8 mouse cellular contexts compared by ENCODE assay signal in genomic region chr4:107802450-107803331, GRCm38 (mm10). TPM values are rescaled to one million over a fixed set of nuclear protein-coding genes. Genes with fewer than 3 reads are reported as not detected.
DNase-seq lines count a peak whose midpoint lies in the region; ATAC-seq and TF ChIP-seq lines count a peak whose summit lies in the region.

No protein-coding gene starts in this region.

- no peak for DNase-seq in layer of hippocampus, adult 2 months (ENCODE audit: low spot score in 2 of 2)
- DNase-seq in layer of hippocampus, adult 9-11 months: no peak
- DNase-seq in ES-E14 (ENCODE audit: low read depth, low spot score): no peak
- DNase-seq in cerebellum, postnatal 36 days: peak; percentile 44 to 47
- DNase-seq in heart, postnatal 10 days: peak; percentile 20 to 23
- DNase-seq in liver, embryonic 13.5 days: peak; percentile 30
- peak; percentile 57 for DNase-seq in retina, embryonic 14.5 days (ENCODE audit: low spot score)

- H3K4me3 ChIP-seq in layer of hippocampus, adult 2 months: peak overlapping the region; percentile 88
- H3K4me3 ChIP-seq in ES-E14 (ENCODE audit: insufficient read depth in 1 of 2, low read depth in 1 of 2, low read length in 2 of 2, poor library complexity in 1 of 2, severe bottlenecking in 1 of 2): peak overlapping the region; percentile 79 to 84
- peak overlapping the region; percentile 84 for H3K4me3 ChIP-seq in liver, embryonic 13.5 days (replicated peaks)

- H3K27me3 ChIP-seq in liver, embryonic 13.5 days: peaks cover 14% of the 10 kb centered on the region

- peaks cover 0 to 16% of the 10 kb centered on the region in 2 experiments; a peak in 1 of 4 replicates for H3K4me1 ChIP-seq in ES-E14 (ENCODE audit: control insufficient read depth in 2 of 2, insufficient read depth in 2 of 2, low read length in 2 of 2, poor library complexity in 1 of 2)
- peaks cover 56% of the 10 kb centered on the region for H3K4me1 ChIP-seq in liver, embryonic 13.5 days (replicated peaks)

- H3K4me2 ChIP-seq in liver, embryonic 13.5 days: peak overlapping the region; percentile 97

- H3K9ac ChIP-seq in ES-E14 (ENCODE audit: insufficient read depth, low read depth, low read length, poor library complexity, severe bottlenecking): peak overlapping the region; percentile 44
- peak overlapping the region; percentile 91 for H3K9ac ChIP-seq in liver, embryonic 13.5 days

- in situ Hi-C loops in ES-E14 (cut with MboI; ENCODE audit: low sequenced_read_pairs in 2 of 2, unreplicated experiment in 2 of 2): no loop called here

- TF ChIP-seq CTCF in layer of hippocampus, adult 2 months (conservative IDR thresholded peaks at IDR 0.05): peak; percentile 22; the same call in 1 of the 2 replicates

- H3K9me3 ChIP-seq in ES-E14 (ENCODE audit: control insufficient read depth, insufficient read depth, low read depth, low read length): no peaks in the 10 kb centered on the region
- no peaks in the 10 kb centered on the region for H3K9me3 ChIP-seq in liver, embryonic 13.5 days (replicated peaks)

- intact Hi-C loops in heart, postnatal 10 days (cut with DNase I): loop anchor here (5.0 kb wide), 1 partner anchor 65 kb away; no protein-coding TSS in a partner anchor

- WGBS in liver, embryonic 13.5 days (ENCODE audit: insufficient replicate concordance): under 1% methylated on average over 65 of the region's 65 CpGs

- no peak for ATAC-seq in liver, embryonic 13.5 days (ENCODE audit: low read depth)
- no peak for ATAC-seq in monocyte, adult 5-6 weeks (replicated peaks; ENCODE audit: insufficient number of reproducible peaks, low FRiP score, low TSS enrichment, poor library complexity, severe bottlenecking)

- no peaks in the 10 kb centered on the region for H3K36me3 ChIP-seq in ES-E14 (ENCODE audit: control insufficient read depth, insufficient read depth, low read length, poor library complexity, severe bottlenecking)
- 0 out of 2 replicates have a peak, but pooled peaks cover 9% of the 10 kb centered on the region for H3K36me3 ChIP-seq in liver, embryonic 13.5 days

- H3K27ac ChIP-seq in layer of hippocampus, adult 2 months: peak overlapping the region; percentile 94
- H3K27ac ChIP-seq in ES-E14 (ENCODE audit: insufficient read depth, low read depth, low read length, poor library complexity, severe bottlenecking): no peak overlapping the region
- H3K27ac ChIP-seq in liver, embryonic 13.5 days: peak overlapping the region; percentile 95

TF ChIP-seq in ES-E14, 5 proteins besides CTCF, POLR2A, EP300 and RAD21:
- TF ChIP-seq HCFC1 (IDR thresholded peaks at IDR 0.05; ENCODE audit: borderline replicate concordance, insufficient read depth, low read length) (no peak), MAFK (IDR thresholded peaks at IDR 0.05; ENCODE audit: insufficient read depth, low read depth, low read length) (no peak), ZNF384 (IDR thresholded peaks at IDR 0.05; ENCODE audit: low read depth, low read length) (no peak), ZC3H11A (IDR thresholded peaks at IDR 0.05; ENCODE audit: borderline replicate concordance, low read depth, low read length) (no peak)

RNA-seq across cellular contexts. Expression of gene Lrp8, which starts 0.6 kb away (rescaled TPM):
- 10 to 100 TPM; 84.3 to 98.5 TPM for total RNA-seq in layer of hippocampus, adult 2 months (2021)
- total RNA-seq in ES-E14 (2012; rRNA removed): 8.3 and 13.5 TPM in 2 replicates
- total RNA-seq in heart, postnatal 10 days (2021): 1 to 10 TPM in 1 of 2 experiments, under 1 TPM in 1; 0.67 to 1.1 TPM
- 3.5 TPM in 2 replicates for polyA plus RNA-seq in liver, embryonic 13.5 days (2015; fragmentation: Nextera tagmentation; extraction: Ambion mirVana)
- 0.68 to 3.7 TPM (median 1.2 TPM) in 3 replicates for total RNA-seq in monocyte, adult 5-6 weeks (2017)

Comparison
In these comparisons a context has a peak if more than half of its experiments do, and no peak if none do; other contexts are left out.
1. DNase-seq: peak in cerebellum, postnatal 36 days (2 of 2), heart, postnatal 10 days (2 of 2), liver, embryonic 13.5 days (single experiment) and retina, embryonic 14.5 days (single experiment); none in layer of hippocampus, adult 2 months (0 of 2), layer of hippocampus, adult 9-11 months (single experiment) and ES-E14 (single experiment).
2. Peak in every context shown above with its lines, with median percentiles within 50 percentile points of each other: H3K4me3 ChIP-seq.